Mouse (Mus musculus) myocyte (in vitro differentiated cells): ENCODE measurements around the gene Elavl2. TPM values are rescaled to one million over a fixed set of nuclear protein-coding genes. Genes with fewer than 3 reads are reported as not detected.

Experiments used
- H3K27me3 ChIP-seq: one replicate; pipeline ENCODE4 v1.6.1; 2011; ENCODE audit not compliant: control insufficient read depth, insufficient read depth, insufficient read length
- H3K36me3 ChIP-seq: one replicate; pipeline ENCODE4 v1.6.1; 2011; ENCODE audit not compliant: control insufficient read depth, insufficient read depth
- H3K4me2 ChIP-seq: one replicate; pipeline ENCODE4 v1.6.1; 2011; ENCODE audit warnings: low read depth, control low read depth
- H3K4me3 ChIP-seq: one replicate; pipeline ENCODE4 v1.5.1; 2011; ENCODE audit warnings: mild to moderate bottlenecking, control low read depth, moderate library complexity
- H3K79me2 ChIP-seq: one replicate; pipeline ENCODE4 v1.6.1; 2011; ENCODE audit not compliant: control insufficient read depth, insufficient read depth
- H3ac ChIP-seq: one replicate; pipeline ENCODE4 v1.6.1; 2011; ENCODE audit not compliant: control insufficient read depth, insufficient read length
- CEBPB ChIP-seq: IDR thresholded peaks from 2 replicates; pipeline ENCODE4 v1.6.1; 2011; ENCODE audit warnings: mild to moderate bottlenecking, moderate library complexity; ENCODE audit not compliant: poor library complexity, insufficient read depth, severe bottlenecking
- E2F4 ChIP-seq: IDR thresholded peaks from one replicate; pipeline ENCODE4 v1.6.1; 2011; ENCODE audit warnings: mild to moderate bottlenecking, control low read depth, moderate library complexity; ENCODE audit not compliant: insufficient read depth
- MAX ChIP-seq: IDR thresholded peaks from one replicate; pipeline ENCODE4 v1.6.1; 2011; ENCODE audit warnings: low read depth, mild to moderate bottlenecking, control low read depth
- MYOD1 ChIP-seq, 3 experiments: IDR thresholded peaks; one replicate each; pipeline ENCODE4 v1.6.1; 2011; ENCODE audit warnings: control low read depth in 2 of 3, low read depth in 2 of 3, mild to moderate bottlenecking in 2 of 3, moderate library complexity in 1 of 3; ENCODE audit not compliant: insufficient read length in 2 of 3, control insufficient read depth in 1 of 3
- MYOG ChIP-seq, 3 experiments: IDR thresholded peaks; one replicate each; pipeline ENCODE4 v1.6.1; 2011; ENCODE audit warnings: control low read depth in 2 of 3, low read depth in 2 of 3, mild to moderate bottlenecking in 2 of 3; ENCODE audit not compliant: insufficient read length in 2 of 3, control insufficient read depth in 1 of 3, insufficient read depth in 1 of 3
- POLR2A ChIP-seq: IDR thresholded peaks from one replicate; pipeline ENCODE4 v1.6.1; 2011; ENCODE audit warnings: low read depth, mild to moderate bottlenecking, control low read depth, moderate library complexity; ENCODE audit not compliant: insufficient read length
- POLR2AphosphoS2 ChIP-seq: IDR thresholded peaks from one replicate; pipeline ENCODE4 v1.6.1; 2011; ENCODE audit warnings: low read depth, control low read depth; ENCODE audit not compliant: insufficient read length
- REST ChIP-seq: IDR thresholded peaks from one replicate; pipeline ENCODE4 v1.6.1; 2011; ENCODE audit warnings: mild to moderate bottlenecking, control low read depth, moderate library complexity; ENCODE audit not compliant: insufficient read depth, insufficient read length
- SRF ChIP-seq: IDR thresholded peaks from one replicate; pipeline ENCODE4 v1.6.1; 2011; ENCODE audit warnings: low read depth; ENCODE audit not compliant: control insufficient read depth, insufficient read length
- TCF12 ChIP-seq: IDR thresholded peaks from one replicate; pipeline ENCODE4 v1.6.1; 2011; ENCODE audit warnings: mild to moderate bottlenecking, control low read depth; ENCODE audit not compliant: poor library complexity, insufficient read depth, severe bottlenecking
- TCF3 ChIP-seq: IDR thresholded peaks from one replicate; pipeline ENCODE4 v1.6.1; 2011; ENCODE audit warnings: low read depth, control low read depth; ENCODE audit not compliant: insufficient read length
- USF1 ChIP-seq: IDR thresholded peaks from one replicate; pipeline ENCODE4 v1.6.1; 2011; ENCODE audit warnings: low read depth, mild to moderate bottlenecking, control low read depth, moderate library complexity
- polyA plus RNA-seq: library from polyadenylated mRNA; unstranded; fragments of >200 nt; fragmentation: generic; extraction: Trizol; gene quantifications from one replicate; pipeline ENCODE4 v1.2.1, GENCODE M21; 2012; ENCODE audit warnings: missing spikeins

Gene Elavl2
- polyA plus RNA-seq, 1 experiment: 0.12 TPM

DNA sequence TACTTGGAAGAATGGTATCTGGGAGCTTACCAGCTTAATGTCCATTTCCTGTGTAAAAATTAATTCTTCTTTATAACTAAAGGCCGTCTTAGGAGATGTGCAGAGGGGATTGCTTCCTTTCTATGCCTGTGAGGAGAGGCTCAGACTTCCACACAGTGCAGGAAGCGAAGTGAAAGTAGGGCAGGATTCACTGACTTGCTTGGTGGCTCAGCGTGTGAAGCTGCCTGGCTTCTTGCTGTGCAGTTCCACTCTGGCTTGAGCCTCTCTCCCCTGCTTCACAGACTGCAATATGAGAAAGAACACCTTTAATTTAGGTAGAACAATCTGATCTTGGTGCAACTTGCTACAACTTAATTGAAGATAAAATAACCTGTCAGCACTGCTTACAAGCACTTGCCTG lies 172.2 kb downstream of the Elavl2 start:
- Histone ChIP-seq H3K4me3 (no peak overlapping the region), H3ac (no peak overlapping the region), H3K79me2 (no peaks in the 10 kb centered on the region), H3K27me3 (no peaks in the 10 kb centered on the region), H3K36me3 (no peaks in the 10 kb centered on the region), H3K4me2 (no peak overlapping the region)
- TF ChIP-seq MAX: no peak
- TF ChIP-seq USF1: no peak
- no peak for TF ChIP-seq TCF3
- TF ChIP-seq MYOG (IDR thresholded peaks at IDR 0.05; ENCODE audit: control insufficient read depth in 1 of 3, insufficient read depth in 1 of 3, insufficient read length in 2 of 3, low read depth in 2 of 3): no peak
- TF ChIP-seq SRF: no peak
- no peak for TF ChIP-seq TCF12
- TF ChIP-seq POLR2A: no peak

DNA sequence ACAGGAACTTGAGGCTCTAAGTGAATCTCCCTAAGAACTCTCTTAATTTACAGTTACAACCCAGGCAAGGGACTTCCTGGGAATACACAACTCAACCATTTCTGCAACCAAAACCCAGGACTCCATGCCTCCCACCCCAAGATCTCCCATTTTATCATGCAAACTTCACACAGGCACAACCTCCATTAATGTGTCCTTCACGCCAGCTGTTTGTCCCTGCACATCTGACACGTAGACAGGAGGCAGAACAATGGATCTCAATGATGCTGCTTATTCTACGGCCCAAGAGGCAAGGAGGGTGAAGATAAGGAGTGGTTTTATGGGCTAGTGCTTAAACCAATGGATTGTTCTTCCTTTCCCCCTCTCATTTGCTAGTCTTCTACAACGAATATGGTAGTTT lies 176.8 kb downstream of the Elavl2 start:
- Histone ChIP-seq H3ac (no peak overlapping the region), H3K4me2 (no peak overlapping the region), H3K79me2 (no peaks in the 10 kb centered on the region), H3K27me3 (no peaks in the 10 kb centered on the region), H3K4me3 (no peak overlapping the region), H3K36me3 (no peaks in the 10 kb centered on the region)
- TF ChIP-seq REST (no peak), MYOD1 (IDR thresholded peaks at IDR 0.05; ENCODE audit: control insufficient read depth in 1 of 3, insufficient read length in 2 of 3, low read depth in 2 of 3) (no peak), USF1 (no peak)

DNA sequence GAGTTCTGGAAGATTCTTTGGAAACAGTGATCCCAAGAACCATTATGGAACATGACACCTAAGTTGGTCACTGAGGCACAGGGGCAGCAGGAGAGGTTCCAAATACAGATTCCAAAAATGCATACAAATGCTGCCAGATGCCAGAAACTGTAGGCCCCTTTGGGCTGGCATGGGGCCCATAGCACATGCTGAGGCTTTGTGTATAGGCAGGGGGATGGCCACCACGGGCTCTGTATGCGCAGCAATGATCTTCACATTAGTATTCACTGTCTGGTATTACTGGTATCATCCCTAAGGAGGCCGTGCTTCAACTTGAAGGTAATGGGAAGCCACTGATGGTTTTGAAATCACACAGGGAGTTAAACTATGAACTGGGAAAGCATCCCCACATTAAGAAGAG lies 181.3 kb downstream of the Elavl2 start:
- Histone ChIP-seq H3K27me3 (no peaks in the 10 kb centered on the region), H3K4me2 (no peak overlapping the region)
- TF ChIP-seq TCF3 (no peak), E2F4 (no peak), USF1 (no peak), MAX (no peak), TCF12 (no peak), POLR2AphosphoS2 (no peak), POLR2A (no peak), SRF (no peak), REST (no peak), MYOD1 (IDR thresholded peaks at IDR 0.05; ENCODE audit: control insufficient read depth in 1 of 3, insufficient read length in 2 of 3, low read depth in 2 of 3) (no peak), MYOG (IDR thresholded peaks at IDR 0.05; ENCODE audit: control insufficient read depth in 1 of 3, insufficient read depth in 1 of 3, insufficient read length in 2 of 3, low read depth in 2 of 3) (no peak)

DNA sequence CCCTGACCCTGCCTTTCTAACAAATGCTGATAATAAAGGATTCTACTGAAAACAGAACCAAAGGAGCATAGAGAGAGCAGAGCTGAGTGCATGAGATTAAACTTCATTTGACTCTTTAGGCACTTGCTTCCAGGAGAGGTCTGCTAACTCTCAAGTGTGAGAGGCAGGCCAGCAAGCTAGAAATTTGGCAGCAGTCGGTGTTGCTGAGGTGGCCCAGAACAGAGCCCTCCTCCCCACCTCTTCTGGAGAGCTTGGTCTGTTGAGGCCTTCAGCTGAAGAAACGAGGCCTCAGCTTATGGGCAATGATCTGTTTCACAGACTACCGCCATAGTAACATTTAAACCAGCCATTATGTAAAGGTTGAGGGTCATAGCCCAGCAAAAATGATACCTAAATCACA lies 186.7 kb downstream of the Elavl2 start:
- Histone ChIP-seq H3K4me2 (no peak overlapping the region), H3K4me3 (no peak overlapping the region), H3K27me3 (no peaks in the 10 kb centered on the region), H3ac (no peak overlapping the region), H3K79me2 (no peaks in the 10 kb centered on the region), H3K36me3 (no peaks in the 10 kb centered on the region)
- TF ChIP-seq MAX (no peak), E2F4 (no peak), TCF12 (no peak), CEBPB (no peak), POLR2AphosphoS2 (no peak), POLR2A (no peak), USF1 (no peak), SRF (no peak), MYOG (IDR thresholded peaks at IDR 0.05; ENCODE audit: control insufficient read depth in 1 of 3, insufficient read depth in 1 of 3, insufficient read length in 2 of 3, low read depth in 2 of 3) (no peak), TCF3 (no peak)

More for the DNA sequence above, 181.3 kb downstream of the Elavl2 start:
- Histone ChIP-seq H3ac (no peak overlapping the region), H3K36me3 (no peaks in the 10 kb centered on the region), H3K79me2 (no peaks in the 10 kb centered on the region), H3K4me3 (no peak overlapping the region)

DNA sequence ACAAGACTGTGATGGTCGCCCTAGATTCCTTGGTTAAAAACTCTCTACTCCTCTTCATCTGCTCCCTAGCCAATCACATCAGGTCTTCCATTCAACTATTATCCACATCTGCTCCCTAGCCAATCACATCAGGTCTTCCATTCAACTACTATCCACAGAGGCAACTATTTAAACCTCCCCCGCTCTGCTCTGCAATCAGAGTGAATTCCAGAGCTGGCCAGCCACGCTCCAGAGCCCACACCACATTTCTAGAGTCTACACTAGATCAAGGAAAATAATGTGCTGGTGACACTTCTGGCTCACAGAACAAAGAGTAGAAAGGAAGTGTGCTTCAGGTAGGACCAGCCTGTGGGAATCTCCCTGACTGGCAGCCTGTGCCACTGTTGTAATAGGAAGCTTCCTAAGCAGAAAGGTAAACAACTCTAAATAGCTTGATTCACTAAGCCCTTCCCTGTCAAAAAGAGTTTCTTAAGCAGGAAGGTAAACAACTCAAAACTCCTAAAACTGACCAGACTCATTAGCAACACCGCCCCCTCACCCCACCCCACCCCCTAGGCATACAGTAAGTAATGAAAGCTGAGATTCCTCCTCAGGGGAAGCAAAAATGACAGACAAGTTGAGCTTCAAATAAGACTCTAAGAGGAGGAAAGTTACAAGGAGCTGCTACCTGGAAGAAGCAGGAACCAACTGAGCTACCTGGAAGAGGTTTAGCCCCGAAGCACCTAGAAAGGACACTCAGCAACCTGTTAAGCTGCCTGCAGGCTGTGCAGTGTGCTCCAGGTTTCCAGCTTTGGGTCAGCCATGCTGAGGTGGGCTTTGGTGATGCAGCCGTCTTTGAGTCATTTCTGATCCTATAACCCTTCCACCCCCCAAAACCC lies 191.9 kb downstream of the Elavl2 start:
- H3ac ChIP-seq: no peak overlapping the region
- no peaks in the 10 kb centered on the region for H3K36me3 ChIP-seq
- H3K79me2 ChIP-seq: no peaks in the 10 kb centered on the region
- TF ChIP-seq TCF3 (no peak), E2F4 (no peak), POLR2A (no peak), TCF12 (no peak), CEBPB (no peak), SRF (no peak), MYOD1 (IDR thresholded peaks at IDR 0.05; ENCODE audit: control insufficient read depth in 1 of 3, insufficient read length in 2 of 3, low read depth in 2 of 3) (no peak), USF1 (no peak), POLR2AphosphoS2 (no peak), REST (no peak), MAX (no peak), MYOG (IDR thresholded peaks at IDR 0.05; ENCODE audit: control insufficient read depth in 1 of 3, insufficient read depth in 1 of 3, insufficient read length in 2 of 3, low read depth in 2 of 3) (no peak)
- no peaks in the 10 kb centered on the region for H3K27me3 ChIP-seq
- no peak overlapping the region for H3K4me2 ChIP-seq
- H3K4me3 ChIP-seq: no peak overlapping the region
